Mouse (Mus musculus) inflammation-experienced regulatory T-cells, adult 6 months (primary cell): ENCODE data around the gene Ammecr1. TPM values are rescaled to one million over a fixed set of nuclear protein-coding genes. Genes with fewer than 3 reads are reported as not detected.

Experiments
- ATAC-seq: one replicate; pipeline ENCODE4 v1.8.0; 2017
- polyA plus RNA-seq, 3 experiments: library from polyadenylated mRNA; unstranded; fragments of 100-300 nt; shearing (Covaris generic); gene quantifications; one replicate each; pipeline ENCODE4 v1.2.1; 2017

Gene Ammecr1
- polyA plus RNA-seq, 3 experiments from 2014 or later, result 7.7 to 8.7 (median 8.6) TPM

DNA sequence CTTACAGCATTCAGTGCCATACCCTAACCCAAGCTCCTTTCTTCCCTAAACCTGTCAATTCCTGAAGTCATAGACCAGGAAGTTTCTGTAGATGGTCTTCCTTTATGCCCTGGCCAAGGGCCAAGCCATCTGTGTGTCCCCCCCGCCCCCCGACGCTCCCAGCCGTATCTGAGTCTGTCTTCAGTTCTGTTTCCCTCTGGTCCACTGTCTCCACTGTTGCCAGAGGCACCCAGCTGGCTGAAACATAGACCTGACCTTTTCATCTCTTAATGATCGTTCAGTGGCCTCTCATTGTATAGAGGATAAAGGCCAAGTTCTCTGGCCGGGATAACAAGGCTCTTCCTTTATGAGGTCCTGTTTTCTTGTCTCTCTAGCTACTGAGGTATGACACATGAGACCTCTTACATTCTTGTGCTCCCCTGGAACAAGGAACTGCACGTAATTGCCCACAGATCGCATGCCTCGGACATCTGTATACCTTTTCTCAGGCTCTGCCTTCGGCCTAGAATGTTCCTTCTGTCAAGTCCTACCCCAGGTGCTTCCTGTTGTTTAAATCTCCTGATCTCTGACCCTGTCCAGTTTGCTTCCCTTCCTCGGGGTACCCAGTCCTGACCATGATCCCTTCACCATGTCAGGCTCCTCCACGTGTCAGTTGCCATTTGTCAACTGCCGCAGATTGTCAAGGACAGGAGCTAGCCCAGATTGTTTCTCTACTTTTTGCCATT lies 138.2 kb downstream of the Ammecr1 start:
- no peak for ATAC-seq

GRCm38 (mm10) chrX:142827644-142828043 lies 138.9 kb downstream of the Ammecr1 start:
- no peak for ATAC-seq

DNA sequence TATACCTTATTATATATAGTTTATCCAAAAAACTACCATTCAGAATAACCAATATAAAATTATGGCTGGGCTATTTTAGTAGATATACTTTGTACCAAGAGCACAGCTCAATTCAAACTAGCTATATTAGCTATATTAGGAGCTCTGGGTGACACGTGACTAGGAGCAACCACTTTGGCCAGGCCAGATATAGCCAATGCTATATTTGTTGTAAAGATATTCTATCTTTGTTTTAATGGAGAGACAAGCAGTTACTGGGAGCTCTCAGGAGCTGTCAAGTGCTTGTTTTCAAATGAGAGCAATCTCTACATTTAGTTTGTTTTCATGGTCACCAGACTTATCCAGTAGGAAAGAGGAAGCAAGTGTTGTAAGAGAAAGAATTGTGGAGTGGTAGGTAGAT lies 141.2 kb downstream of the Ammecr1 start:
- no peak for ATAC-seq

GRCm38 (mm10) chrX:142821846-142822245 lies 144.7 kb downstream of the Ammecr1 start:
- no peak for ATAC-seq

- ATAC-seq, result no peak
Observed at GRCm38 (mm10) chrX:142821239-142821638, 145.3 kb downstream of the Ammecr1 start.

DNA sequence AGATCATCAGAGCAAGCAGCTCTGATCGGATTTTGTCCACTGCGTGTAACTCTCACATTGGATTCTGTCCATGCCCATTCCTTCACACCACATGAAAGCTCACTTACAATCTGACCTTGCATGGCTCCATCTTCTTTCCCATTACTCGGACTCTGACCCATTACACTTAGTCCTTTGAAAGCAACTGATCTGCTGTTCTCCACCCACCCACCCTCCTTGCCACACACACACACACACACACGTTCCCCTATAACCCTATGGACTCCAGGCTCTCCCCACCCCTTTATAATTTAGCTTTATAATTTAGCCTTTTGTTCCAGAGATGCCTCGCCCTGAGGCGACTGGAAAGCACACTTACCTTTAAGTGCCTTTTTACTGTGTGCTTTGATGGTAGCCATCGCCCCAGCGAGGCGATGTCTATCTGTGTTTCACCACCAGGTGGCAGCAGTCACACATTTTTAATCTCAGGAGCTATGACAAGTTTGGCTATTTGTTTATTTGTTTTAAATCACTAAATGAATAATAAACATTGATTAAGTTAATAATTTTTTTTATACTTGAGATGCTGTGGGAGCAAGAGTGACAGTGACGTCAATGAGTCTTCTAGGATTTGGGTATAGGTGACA lies 148.4 kb downstream of the Ammecr1 start:
- ATAC-seq, result no peak

DNA sequence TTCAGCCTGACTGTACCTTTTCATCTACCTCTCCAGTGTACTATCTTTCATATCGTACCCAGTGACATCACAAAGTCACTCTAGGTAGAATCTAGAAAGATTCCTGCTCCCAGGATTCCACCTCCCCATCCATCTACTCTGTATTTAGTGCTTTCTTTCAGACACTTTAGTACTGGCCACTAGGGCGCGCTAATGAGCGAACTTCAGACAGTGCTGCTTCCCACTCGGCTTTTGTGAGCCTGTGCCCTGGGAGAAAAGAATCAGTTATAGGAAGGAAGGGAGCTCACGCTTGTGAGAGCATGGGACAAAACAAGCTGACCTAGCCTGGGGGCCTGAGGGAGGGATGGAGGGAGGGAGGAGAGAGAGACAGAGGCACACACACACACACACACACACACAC lies 153.4 kb downstream of the Ammecr1 start:
- ATAC-seq, result no peak

- ATAC-seq, result peak; percentile 41
Observed at GRCm38 (mm10) chrX:142808411-142808810, 158.1 kb downstream of the Ammecr1 start.

DNA sequence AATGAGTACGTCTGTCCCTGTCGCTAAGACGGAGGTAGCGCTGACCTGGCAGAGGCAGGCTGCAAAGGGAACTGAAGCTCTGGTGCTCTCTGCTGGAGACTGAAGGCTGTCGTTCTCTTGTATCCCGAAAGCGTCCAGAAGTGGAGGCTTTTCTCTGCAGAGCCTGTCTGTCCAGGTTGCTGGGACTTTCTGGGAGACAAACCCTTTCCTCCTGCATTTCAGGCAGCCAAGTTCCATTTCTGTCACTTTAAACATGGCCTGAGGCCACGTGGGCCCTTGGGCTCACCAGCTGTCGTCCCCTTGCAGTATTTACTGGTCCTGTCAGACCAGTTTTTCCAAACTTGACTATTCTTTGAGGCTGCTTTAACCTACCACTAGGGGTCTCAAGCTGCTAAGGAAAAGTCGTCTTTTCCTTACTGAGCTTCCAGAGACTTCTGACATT lies 159.9 kb downstream of the Ammecr1 start:
- ATAC-seq, result no peak

- peak; percentile 41 for ATAC-seq
Observed at GRCm38 (mm10) chrX:142806126-142806525, 160.4 kb downstream of the Ammecr1 start.

DNA sequence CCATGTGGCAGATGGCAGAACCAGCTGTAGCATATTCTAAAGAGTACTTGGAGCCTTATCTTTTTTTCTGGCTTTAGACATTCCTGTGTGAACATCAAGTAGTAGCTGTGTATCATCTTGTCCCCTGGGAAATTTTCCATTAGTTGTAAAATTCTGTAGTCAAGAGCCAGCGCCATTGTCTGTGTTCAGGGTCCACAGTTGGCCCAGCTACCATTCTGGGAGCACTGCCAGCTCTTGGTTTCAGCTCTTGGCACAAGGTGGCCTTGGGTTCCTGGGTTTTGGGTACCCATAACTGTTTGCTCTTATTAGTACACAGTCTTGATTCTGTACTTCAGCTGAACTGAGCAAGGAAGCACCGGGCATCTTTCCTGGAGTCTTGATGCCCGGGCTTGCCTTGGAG lies 161.9 kb downstream of the Ammecr1 start:
- no peak for ATAC-seq

Other genes starting within 250 kb of the Ammecr1 start
- gene Rtl9, start 132.9 kb upstream of the Ammecr1 start, polyA plus RNA-seq, result not detected